Mouse (Mus musculus): ENCODE measurements around the gene Teddm1a. TPM values are rescaled to one million over a fixed set of nuclear protein-coding genes. Genes with fewer than 3 reads are reported as not detected.
"Not testable (repeated sequence)": the region's sequence is repeated elsewhere in the genome, so short reads cannot be mapped to it uniquely, and the experiment has no call there.

Gene Teddm1a
- total and polyA plus RNA-seq, 3 experiments, result not detected

GRCm38 (mm10) chr1:153855946-153856345, 35.6 kb upstream of the Teddm1a start:
- H3K79me2 ChIP-seq (replicated peaks; ENCODE audit: control insufficient read depth, extremely low read depth, insufficient read depth, poor library complexity, severe bottlenecking), result no peaks in the 10 kb centered on the region
- no peak overlapping the region for H3K9ac ChIP-seq (ENCODE audit: insufficient read depth, low read depth)
- H3K4me1 ChIP-seq (ENCODE audit: control insufficient read depth in 1 of 2, insufficient read depth in 2 of 2), result peaks cover 0 to 4% of the 10 kb centered on the region in 2 experiments; a peak in 2 of 4 replicates
- H3K4me2 ChIP-seq (ENCODE audit: insufficient read depth, low read depth, poor library complexity, severe bottlenecking), result no peak overlapping the region
- H3K36me3 ChIP-seq (replicated peaks in 1 of 2; ENCODE audit: control insufficient read depth in 1 of 2, insufficient read depth in 1 of 2, low read length in 1 of 2), result no peaks in the 10 kb centered on the region
- in situ Hi-C loops (cut with MboI; ENCODE audit: low pct_ligation_motif_present, low pct_unique_long_range_greater_than_20kb, low sequenced_read_pairs) (no loop called here), dilution Hi-C loops (cut with MboI; ENCODE audit: extremely low pct_ligation_motif_present, extremely low pct_unique_long_range_greater_than_20kb, low sequenced_read_pairs) (no loop called here)
- DNase-seq (ENCODE audit: extremely low read depth), result no peak
- no peak for TF ChIP-seq MEF2A (IDR thresholded peaks at IDR 0.05; ENCODE audit: borderline replicate concordance, low read depth, low read length)
- H3K9me3 ChIP-seq (replicated peaks; ENCODE audit: low read length), result no peaks in the 10 kb centered on the region
- H3K27me3 ChIP-seq (replicated peaks), result no peaks in the 10 kb centered on the region
- H3K27ac ChIP-seq (ENCODE audit: insufficient read depth, low read depth), result no peak overlapping the region
- no peak overlapping the region for H3K4me3 ChIP-seq (replicated peaks in 1 of 3; ENCODE audit: low read depth in 2 of 3, low read length in 2 of 3, poor library complexity in 1 of 3)

GRCm38 (mm10) chr1:153874045-153874444, 17.5 kb upstream of the Teddm1a start, which contains the start of gene Teddm1b:
Gene Teddm1b, plus strand, starts transcription at chr1:153874345.
- no peak within 1 kb of the TSS for H3K27ac ChIP-seq (ENCODE audit: insufficient read depth, low read depth)
- H3K9ac ChIP-seq (ENCODE audit: insufficient read depth, low read depth), result no peak within 1 kb of the TSS
- dilution Hi-C loops (cut with MboI; ENCODE audit: extremely low pct_ligation_motif_present, extremely low pct_unique_long_range_greater_than_20kb, low sequenced_read_pairs), result no loop called here
- no peak for DNase-seq (ENCODE audit: extremely low read depth)
- no peak within 1 kb of the TSS for H3K4me2 ChIP-seq (ENCODE audit: insufficient read depth, low read depth, poor library complexity, severe bottlenecking)
- H3K27me3 ChIP-seq (replicated peaks), result no peaks in the 10 kb centered on the region
- no peaks in the 10 kb centered on the region for H3K4me1 ChIP-seq (ENCODE audit: control insufficient read depth in 1 of 2, insufficient read depth in 2 of 2)
- H3K9me3 ChIP-seq (replicated peaks; ENCODE audit: low read length), result no peaks in the 10 kb centered on the region
- no peak within 1 kb of the TSS for H3K4me3 ChIP-seq (replicated peaks in 1 of 3; ENCODE audit: low read depth in 2 of 3, low read length in 2 of 3, poor library complexity in 1 of 3)
- TF ChIP-seq MAX (IDR thresholded peaks at IDR 0.05; ENCODE audit: low read length) (no peak), JUN (IDR thresholded peaks at IDR 0.05; ENCODE audit: insufficient read depth, low read depth, low read length) (no peak), RCOR1 (conservative IDR thresholded peaks at IDR 0.05; ENCODE audit: low read depth, low read length) (no peak), KAT2A (IDR thresholded peaks at IDR 0.05; ENCODE audit: insufficient replicate concordance, low read length) (no peak), MEF2A (IDR thresholded peaks at IDR 0.05; ENCODE audit: borderline replicate concordance, low read depth, low read length) (no peak), ZC3H11A (IDR thresholded peaks at IDR 0.05; ENCODE audit: low read depth, low read length) (no peak), JUND (conservative IDR thresholded peaks at IDR 0.05; ENCODE audit: low read depth, low read length) (no peak), BHLHE40 (IDR thresholded peaks at IDR 0.05; ENCODE audit: low read depth, low read length) (no peak), IRF4 (IDR thresholded peaks at IDR 0.05; ENCODE audit: low read depth, low read length) (no peak), ZMIZ1 (IDR thresholded peaks at IDR 0.05; ENCODE audit: low read depth, low read length) (no peak), SIN3A (IDR thresholded peaks at IDR 0.05; ENCODE audit: low read length) (no peak), NELFE (IDR thresholded peaks at IDR 0.05; ENCODE audit: low read depth, low read length) (no peak), MYC (IDR thresholded peaks at IDR 0.05; ENCODE audit: low read depth, low read length) (no peak)
- H3K79me2 ChIP-seq (replicated peaks; ENCODE audit: control insufficient read depth, extremely low read depth, insufficient read depth, poor library complexity, severe bottlenecking), result no peaks in the 10 kb centered on the region
- no peaks in the 10 kb centered on the region for H3K36me3 ChIP-seq (replicated peaks in 1 of 2; ENCODE audit: control insufficient read depth in 1 of 2, insufficient read depth in 1 of 2, low read length in 1 of 2)
- in situ Hi-C loops (cut with MboI; ENCODE audit: low pct_ligation_motif_present, low pct_unique_long_range_greater_than_20kb, low sequenced_read_pairs), result no loop called here

GRCm38 (mm10) chr1:153880391-153880790, 11.2 kb upstream of the Teddm1a start:
- H3K4me2 ChIP-seq (ENCODE audit: insufficient read depth, low read depth, poor library complexity, severe bottlenecking); H3K4me3 ChIP-seq (replicated peaks in 1 of 3; ENCODE audit: low read depth in 2 of 3, low read length in 2 of 3, poor library complexity in 1 of 3); dilution Hi-C loops (cut with MboI; ENCODE audit: extremely low pct_ligation_motif_present, extremely low pct_unique_long_range_greater_than_20kb, low sequenced_read_pairs); DNase-seq (ENCODE audit: extremely low read depth); H3K9ac ChIP-seq (ENCODE audit: insufficient read depth, low read depth); H3K27me3 ChIP-seq (replicated peaks); H3K36me3 ChIP-seq (replicated peaks in 1 of 2; ENCODE audit: control insufficient read depth in 1 of 2, insufficient read depth in 1 of 2, low read length in 1 of 2); H3K27ac ChIP-seq (ENCODE audit: insufficient read depth, low read depth); H3K4me1 ChIP-seq (ENCODE audit: control insufficient read depth in 1 of 2, insufficient read depth in 2 of 2); in situ Hi-C loops (cut with MboI; ENCODE audit: low pct_ligation_motif_present, low pct_unique_long_range_greater_than_20kb, low sequenced_read_pairs); H3K9me3 ChIP-seq (replicated peaks; ENCODE audit: low read length); H3K79me2 ChIP-seq (replicated peaks; ENCODE audit: control insufficient read depth, extremely low read depth, insufficient read depth, poor library complexity, severe bottlenecking): not testable (repeated sequence)

Measured in CH12.LX (cell line).